Mouse (Mus musculus) liver, adult 10 weeks (tissue): ENCODE measurements around the gene B230217C12Rik. TPM values are rescaled to one million over a fixed set of nuclear protein-coding genes. Genes with fewer than 3 reads are reported as not detected.

Experiments
- polyA plus RNA-seq: library from polyadenylated mRNA; stranded (reverse); fragments of 350-450 nt; fragmentation: Illumina TruSeq; extraction: RNeasy Lipid Tissue Mini Kit (QIAGEN cat#74804); gene quantifications from one replicate; pipeline ENCODE4 v1.2.3, GENCODE M21; 2014; ENCODE audit warnings: low read depth, low replicate concordance

Gene B230217C12Rik
- polyA plus RNA-seq = 0.77 TPM

DNA sequence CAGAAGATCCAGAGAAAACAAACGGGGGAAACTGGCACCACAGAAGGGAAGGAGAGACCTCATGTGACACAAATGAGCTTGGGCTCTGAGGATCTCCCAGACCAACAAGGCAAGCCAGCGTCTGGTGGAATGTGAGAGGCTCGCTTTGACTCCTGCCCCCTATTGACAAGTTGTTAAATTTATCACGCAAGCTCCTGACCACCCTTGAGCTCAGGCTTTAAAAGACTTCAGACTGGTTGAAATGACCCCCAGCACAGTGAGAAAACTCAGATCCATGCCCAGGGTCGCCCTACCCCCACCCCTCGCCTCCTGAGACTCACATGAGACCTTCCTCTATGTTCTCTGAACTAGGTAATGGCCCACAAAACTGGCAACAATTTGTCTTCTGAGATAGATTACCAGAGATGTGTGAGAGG lies at the start of gene B230217C12Rik:
TSS of gene B230217C12Rik (plus strand) at position 242 of the 416 bp plus-strand sequence.

GRCm38 (mm10) chr11:97798782-97799145 lies 41.8 kb upstream of the B230217C12Rik start, which contains the start of gene Lasp1:
TSS of gene Lasp1 (plus strand) at chr11:97799000.

GRCm38 (mm10) chr11:97883918-97884600 lies 43.5 kb downstream of the B230217C12Rik start, which contains the start of gene Fbxo47:
TSS of gene Fbxo47 (minus strand) at chr11:97884154.

Other genes starting within 250 kb of the B230217C12Rik start
- gene Epop, start 211.1 kb upstream of the B230217C12Rik start, polyA plus RNA-seq = not detected
- 2.0 TPM for gene Mllt6, start 177.4 kb upstream of the B230217C12Rik start, polyA plus RNA-seq
- gene Cisd3, start 155.0 kb upstream of the B230217C12Rik start, polyA plus RNA-seq = 14.6 TPM
- 0.98 TPM for gene Pcgf2, start 140.3 kb upstream of the B230217C12Rik start, polyA plus RNA-seq
- gene Psmb3, start 137.4 kb upstream of the B230217C12Rik start, polyA plus RNA-seq = 20.8 TPM
- 7.0 TPM for gene Pip4k2b, start 96.1 kb upstream of the B230217C12Rik start, polyA plus RNA-seq
- 8.0 TPM for gene Cwc25, start 74.2 kb upstream of the B230217C12Rik start, polyA plus RNA-seq
- not detected for gene 1700001P01Rik, start 64.9 kb upstream of the B230217C12Rik start, polyA plus RNA-seq
- gene Rpl23, start 58.3 kb upstream of the B230217C12Rik start, polyA plus RNA-seq = 672 TPM
- gene Lasp1, start 41.8 kb upstream of the B230217C12Rik start, polyA plus RNA-seq = 30.9 TPM
- 0.98 TPM for gene Fbxo47, start 43.4 kb downstream of the B230217C12Rik start, polyA plus RNA-seq
- not detected for gene Plxdc1, start 145.7 kb downstream of the B230217C12Rik start, polyA plus RNA-seq
- gene Arl5c, start 155.4 kb downstream of the B230217C12Rik start, polyA plus RNA-seq = not detected
- not detected for gene Cacnb1, start 182.3 kb downstream of the B230217C12Rik start, polyA plus RNA-seq
- 93.7 TPM for gene Rpl19, start 185.9 kb downstream of the B230217C12Rik start, polyA plus RNA-seq
- not detected for gene Stac2, start 212.7 kb downstream of the B230217C12Rik start, polyA plus RNA-seq